Comparison of ENCODE assay signal across 8 mouse cellular contexts in genomic region chr11:106999151-106999948, GRCm38 (mm10). TPM values are rescaled to one million over a fixed set of nuclear protein-coding genes. Genes with fewer than 3 reads are reported as not detected.
DNase-seq lines count a peak whose midpoint lies in the region; ATAC-seq and TF ChIP-seq lines count a peak whose summit lies in the region.

Gene Kpna2, minus strand, starts transcription at chr11:106999541.

- H3K4me2 ChIP-seq in lung, postnatal 0 days (replicated peaks; ENCODE audit: low read depth, low read length) = peak within 1 kb of the TSS; percentile 85

- peak; percentile 86 for DNase-seq in MEL-GATA-1-ER (ENCODE audit: extremely low read depth, low read depth)
- peak; percentile 84 for DNase-seq in cerebellum, adult 8-10 months
- peak; percentile 93 for DNase-seq in hindbrain, embryonic 10.5 days (ENCODE audit: low spot score)
- DNase-seq in layer of hippocampus, adult 9-11 months = peak; percentile 91
- DNase-seq in lung, postnatal 0 days (ENCODE audit: low spot score) = peak; percentile 96
- DNase-seq in ovary, postnatal 14 days (ENCODE audit: low spot score) = peak; percentile 85
- peak; percentile 92 for DNase-seq in thymus, postnatal 14 days

- peak within 1 kb of the TSS; percentile 81 for H3K4me3 ChIP-seq in hindbrain, embryonic 10.5 days
- H3K4me3 ChIP-seq in lung, postnatal 0 days (ENCODE audit: low read depth, low read length) = peak within 1 kb of the TSS; percentile 81

- H3K27me3 ChIP-seq in hindbrain, embryonic 10.5 days (ENCODE audit: insufficient read depth, poor library complexity, severe bottlenecking) = no peaks in the 10 kb centered on the region
- H3K27me3 ChIP-seq in lung, postnatal 0 days (replicated peaks; ENCODE audit: insufficient read depth, low read length) = no peaks in the 10 kb centered on the region

- no peak for TF ChIP-seq CTCF in lung, postnatal 0 days (IDR thresholded peaks at IDR 0.05)

- H3K9me3 ChIP-seq in hindbrain, embryonic 10.5 days = no peaks in the 10 kb centered on the region
- H3K9me3 ChIP-seq in lung, postnatal 0 days (ENCODE audit: low read length) = no peaks in the 10 kb centered on the region

- H3K36me3 ChIP-seq in hindbrain, embryonic 10.5 days = peaks cover 31% of the 10 kb centered on the region
- peaks cover 10% of the 10 kb centered on the region; the same call in 1 of the 2 replicates for H3K36me3 ChIP-seq in lung, postnatal 0 days (ENCODE audit: insufficient read depth, low read length)

- peak; percentile 96 for ATAC-seq in frontal cortex, adult (ENCODE audit: low TSS enrichment)
- ATAC-seq in lung, postnatal 0 days = peak; percentile 95

- peak within 1 kb of the TSS; percentile 66 for H3K9ac ChIP-seq in lung, postnatal 0 days (replicated peaks; ENCODE audit: low read depth)

- H3K4me1 ChIP-seq in hindbrain, embryonic 10.5 days (replicated peaks) = peaks cover 30% of the 10 kb centered on the region
- H3K4me1 ChIP-seq in lung, postnatal 0 days (ENCODE audit: insufficient read depth, low read depth, low read length) = no peaks in the 10 kb centered on the region

- peak; percentile 90 for TF ChIP-seq EP300 in lung, postnatal 0 days (IDR thresholded peaks at IDR 0.05)

- H3K27ac ChIP-seq in hindbrain, embryonic 10.5 days = peak within 1 kb of the TSS; percentile 96
- H3K27ac ChIP-seq in lung, postnatal 0 days (ENCODE audit: low read length) = peak within 1 kb of the TSS; percentile 87

- WGBS in hindbrain, embryonic 10.5 days = under 1% methylated on average over 62 of the region's 62 CpGs
- WGBS in lung, postnatal 0 days = 1% methylated on average over 43 of the region's 62 CpGs

RNA-seq across cellular contexts. Expression of gene Kpna2, which starts in this region (rescaled TPM):
- polyA plus RNA-seq in hindbrain, embryonic 10.5 days (2016; fragmentation: Nextera tagmentation; extraction: Ambion mirVana) = 653 and 682 TPM in 2 replicates
- polyA plus RNA-seq in lung, postnatal 0 days (2015; fragmentation: Nextera tagmentation; extraction: Ambion mirVana) = 83.6 and 97.1 TPM in 2 replicates

Comparison
In these comparisons a context has a peak if more than half of its experiments do, and no peak if none do; other contexts are left out.
1. Peak in every context shown above with its lines: DNase-seq, ATAC-seq, H3K4me3 ChIP-seq and H3K27ac ChIP-seq.